Mouse (Mus musculus) G1E (cell line): ENCODE results near the gene Sun2. TPM values are rescaled to one million over a fixed set of nuclear protein-coding genes. Genes with fewer than 3 reads are reported as not detected.

ENCODE experiments used
- ATAC-seq: 2 replicates; pipeline ENCODE4 v1.8.0; 2016; ENCODE audit warnings: mild to moderate bottlenecking; ENCODE audit not compliant: insufficient number of reproducible peaks, poor library complexity, low FRiP score, severe bottlenecking; ENCODE audit errors: extremely low read depth
- DNase-seq: peaks from one replicate; pipeline ENCODE4 v3.0.0; 2012; ENCODE audit warnings: low spot score
- H3K27me3 ChIP-seq: 2 replicates; pipeline ENCODE4 v1.6.1; 2012; ENCODE audit warnings: mild to moderate bottlenecking, low read length, inconsistent platforms; ENCODE audit not compliant: insufficient read depth
- H3K36me3 ChIP-seq: replicated peaks from 2 replicates; pipeline ENCODE3; 2012; ENCODE audit warnings: mild to moderate bottlenecking, inconsistent platforms
- H3K4me1 ChIP-seq: 2 replicates; pipeline ENCODE4 v1.6.1; 2012; ENCODE audit warnings: low read depth, low read length, inconsistent platforms, mixed read lengths; ENCODE audit not compliant: insufficient read depth
- H3K4me3 ChIP-seq: 2 replicates; pipeline ENCODE4 v1.5.1; 2012; ENCODE audit warnings: low read depth, mild to moderate bottlenecking, inconsistent platforms, low read length, moderate library complexity, mixed read lengths
- H3K9me3 ChIP-seq: replicated peaks from 2 replicates; pipeline ENCODE4 v1.6.1; 2012; ENCODE audit warnings: inconsistent platforms
- CTCF ChIP-seq: IDR thresholded peaks from 2 replicates; pipeline ENCODE4 v1.5.1; 2012; ENCODE audit warnings: low read depth, low read length, inconsistent platforms, mixed read lengths
- GATA1 ChIP-seq: IDR thresholded peaks from 2 replicates; pipeline ENCODE4 v1.6.1; 2012; ENCODE audit warnings: borderline replicate concordance, low read length, inconsistent platforms, mixed read lengths
- GATA2 ChIP-seq: IDR thresholded peaks from 2 replicates; pipeline ENCODE4 v1.6.1; 2012; ENCODE audit warnings: low read depth, low read length, inconsistent platforms, borderline replicate concordance
- POLR2AphosphoS5 ChIP-seq: IDR thresholded peaks from 2 replicates; pipeline ENCODE4 v1.6.1; 2012; ENCODE audit warnings: low read depth, low read length, inconsistent platforms; ENCODE audit not compliant: insufficient replicate concordance
- TAL1 ChIP-seq: conservative IDR thresholded peaks from 2 replicates; pipeline ENCODE4 v1.6.1; 2012; ENCODE audit warnings: low read depth, low read length, inconsistent platforms, mixed read lengths
- polyA plus RNA-seq: library from polyadenylated mRNA; stranded (reverse); fragments of >175 nt; gene quantifications from 2 replicates; pipeline ENCODE4 v1.2.3, GENCODE M21; 2012
- total RNA-seq, 2 experiments: library from RNA; stranded (forward) in 1 of 2; stranded (reverse) in 1 of 2; fragments of 200-1000 nt in 1 of 2; fragments of >200 nt in 1 of 2; fragmentation: Nextera tagmentation in 1 of 2; gene quantifications; 2 replicates each; pipeline ENCODE4 v1.2.3; 2014 to 2017

The Sun2 gene
- total and polyA plus RNA-seq, 3 experiments: 24.4 to 33.3 (median 30.1) TPM

DNA sequence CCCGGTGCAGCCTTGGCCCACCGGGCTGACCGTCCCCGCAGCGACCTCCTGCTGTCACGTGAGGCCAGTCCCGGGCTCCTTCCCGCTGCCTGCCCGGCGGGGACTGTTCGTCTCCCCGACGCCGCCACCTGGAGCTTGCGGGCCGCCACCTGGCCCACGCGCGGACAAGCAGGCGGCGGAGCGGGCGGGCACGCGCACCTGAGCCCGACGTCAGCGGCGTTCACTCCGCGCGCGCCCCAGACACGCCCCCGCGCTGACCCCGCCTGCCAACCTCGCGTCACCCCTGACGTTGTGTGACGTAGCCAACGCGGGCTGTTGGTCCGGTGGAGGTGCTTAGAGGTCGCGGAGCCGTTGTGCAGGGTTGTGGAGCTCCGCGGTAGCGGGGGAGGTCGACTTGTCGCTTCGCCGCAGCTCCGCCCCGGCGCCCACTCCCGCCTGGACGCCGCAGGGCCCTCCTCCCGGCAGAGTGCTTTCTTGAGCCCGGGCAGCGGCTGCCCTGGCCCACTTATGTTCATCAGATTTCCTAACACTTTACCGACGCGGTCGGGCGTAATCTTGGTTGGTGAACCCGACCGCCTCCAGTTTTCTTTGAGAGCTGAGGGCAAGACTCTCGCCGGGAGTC, 54.6 kb downstream of the Sun2 start, which contains the start of gene Josd1:
TSS of gene Josd1 (minus strand) at position 274 of the 622 bp plus-strand sequence.
- Histone ChIP-seq H3K36me3 (peaks cover 40% of the 10 kb centered on the region), H3K9me3 (no peaks in the 10 kb centered on the region), H3K4me3 (peak within 1 kb of the TSS; percentile 98), H3K4me1 (peaks cover 73% of the 10 kb centered on the region), H3K27me3 (no peaks in the 10 kb centered on the region)
- no peak for TF ChIP-seq GATA2
- TF ChIP-seq CTCF: no peak
- TF ChIP-seq POLR2AphosphoS5: no peak
- no peak for TF ChIP-seq TAL1
- TF ChIP-seq GATA1: no peak
- ATAC-seq (peak; percentile 29), DNase-seq (peak; percentile 75)

- DNase-seq (no peak), ATAC-seq (no peak)
- H3K4me3 ChIP-seq: peak overlapping the region; percentile 98
- no peaks in the 10 kb centered on the region for H3K27me3 ChIP-seq
- peaks cover 42% of the 10 kb centered on the region for H3K36me3 ChIP-seq
- H3K9me3 ChIP-seq: no peaks in the 10 kb centered on the region
- TF ChIP-seq GATA2 (no peak), POLR2AphosphoS5 (no peak), CTCF (no peak), GATA1 (no peak), TAL1 (no peak)
- peaks cover 73% of the 10 kb centered on the region for H3K4me1 ChIP-seq
Observed at GRCm38 (mm10) chr15:79687175-79687574, 55.2 kb downstream of the Sun2 start.

- Histone ChIP-seq H3K4me3 (peak overlapping the region; percentile 98), H3K36me3 (peaks cover 49% of the 10 kb centered on the region), H3K4me1 (peaks cover 73% of the 10 kb centered on the region), H3K27me3 (no peaks in the 10 kb centered on the region), H3K9me3 (no peaks in the 10 kb centered on the region)
- no peak for DNase-seq
- TF ChIP-seq POLR2AphosphoS5 (no peak), GATA1 (no peak), TAL1 (no peak; the same call in 1 of the 2 replicates), CTCF (no peak)
- ATAC-seq: no peak
Observed at GRCm38 (mm10) chr15:79686046-79686869, 56.1 kb downstream of the Sun2 start.

GRCm38 (mm10) chr15:79685141-79685641, 57.1 kb downstream of the Sun2 start:
- ATAC-seq (no peak), DNase-seq (no peak)
- no peaks in the 10 kb centered on the region for H3K9me3 ChIP-seq
- H3K36me3 ChIP-seq: peaks cover 57% of the 10 kb centered on the region
- TF ChIP-seq GATA2 (no peak), GATA1 (no peak), CTCF (no peak), TAL1 (no peak), POLR2AphosphoS5 (no peak)
- peak overlapping the region; percentile 98; the same call in 1 of the 2 replicates for H3K4me3 ChIP-seq
- H3K27me3 ChIP-seq: no peaks in the 10 kb centered on the region
- peaks cover 78% of the 10 kb centered on the region for H3K4me1 ChIP-seq

GRCm38 (mm10) chr15:79684616-79685015, 57.7 kb downstream of the Sun2 start:
- H3K27me3 ChIP-seq: no peaks in the 10 kb centered on the region
- DNase-seq (no peak), ATAC-seq (no peak)
- TF ChIP-seq GATA2: no peak
- no peak for TF ChIP-seq POLR2AphosphoS5
- no peak for TF ChIP-seq TAL1
- no peak for TF ChIP-seq CTCF
- TF ChIP-seq GATA1: no peak
- H3K9me3 ChIP-seq: no peaks in the 10 kb centered on the region
- H3K4me3 ChIP-seq: peak overlapping the region; percentile 98; the same call in 1 of the 2 replicates
- peaks cover 77% of the 10 kb centered on the region for H3K4me1 ChIP-seq
- H3K36me3 ChIP-seq: peaks cover 60% of the 10 kb centered on the region
